Mouse (Mus musculus): Measurements from ENCODE around the gene Ctxn1.

Ctxn1 gene

DNA sequence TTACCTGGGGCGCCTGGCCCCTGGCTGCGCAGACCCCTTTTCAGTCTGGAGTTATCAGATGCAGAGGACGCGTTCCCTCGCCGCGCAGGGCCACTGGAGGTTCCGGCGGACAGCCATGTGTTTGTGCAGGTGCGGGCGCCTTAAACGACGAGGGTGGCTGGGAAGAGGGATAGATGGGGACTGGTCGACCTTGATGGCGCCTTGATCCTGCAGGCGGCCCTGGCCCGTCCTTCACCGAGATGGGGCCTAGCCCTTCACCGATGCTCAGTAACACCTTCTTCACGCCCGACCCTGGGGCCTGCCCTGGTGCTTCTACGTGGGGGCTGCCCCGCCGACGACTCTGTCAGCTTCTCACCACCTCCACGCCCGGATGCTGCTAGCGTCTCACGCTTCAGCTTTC is 9.9 kb downstream of the Ctxn1 start:
- DNase-seq, result no peak

- DNase-seq, result no peak
These were observed 11.0 kb downstream of the Ctxn1 start, which contains the start of gene Tgfbr3l for GRCm38 (mm10) chr8:4247951-4248540. TSS of gene Tgfbr3l (plus strand) at chr8:4248214.

DNA sequence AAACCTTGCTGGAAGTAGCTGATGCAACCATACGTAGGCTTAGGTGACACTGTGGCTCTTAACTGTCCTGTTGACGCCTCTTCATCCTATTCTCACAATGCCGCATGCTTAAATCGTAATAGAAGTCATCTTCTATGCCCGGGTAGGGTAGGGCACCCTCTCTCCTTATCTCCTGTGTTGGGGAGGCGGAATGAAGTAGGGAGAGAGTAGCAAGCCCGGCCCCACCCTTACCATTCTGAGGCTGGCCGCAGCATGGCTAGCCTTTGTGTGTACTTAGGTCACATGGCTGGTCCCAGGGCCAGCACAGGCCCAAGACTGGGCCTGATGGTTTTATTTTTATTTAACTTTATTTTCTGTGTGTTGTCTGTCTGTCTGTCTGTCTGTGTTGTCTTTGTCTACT is 11.8 kb downstream of the Ctxn1 start:
- DNase-seq, result no peak

- DNase-seq, result no peak
These were observed 13.3 kb downstream of the Ctxn1 start for GRCm38 (mm10) chr8:4245737-4246136.

GRCm38 (mm10) chr8:4245061-4245460 is 14.0 kb downstream of the Ctxn1 start:
- no peak for DNase-seq

GRCm38 (mm10) chr8:4239193-4239890 is 19.7 kb downstream of the Ctxn1 start:
- no peak for DNase-seq

GRCm38 (mm10) chr8:4238434-4239192 is 20.5 kb downstream of the Ctxn1 start, which contains the start of the genes Map2k7 and Gm49320:
TSS of gene Map2k7 (plus strand) at chr8:4238740.
TSS of gene Gm49320 (plus strand) at chr8:4238865.
- DNase-seq, result peak; percentile 100

- no peak for DNase-seq
These were observed 21.1 kb downstream of the Ctxn1 start for GRCm38 (mm10) chr8:4237814-4238433.

- DNase-seq, result no peak
These were observed 28.3 kb downstream of the Ctxn1 start for GRCm38 (mm10) chr8:4230612-4231351.

- DNase-seq, result no peak
These were observed 29.3 kb downstream of the Ctxn1 start for GRCm38 (mm10) chr8:4229784-4230183.

DNA sequence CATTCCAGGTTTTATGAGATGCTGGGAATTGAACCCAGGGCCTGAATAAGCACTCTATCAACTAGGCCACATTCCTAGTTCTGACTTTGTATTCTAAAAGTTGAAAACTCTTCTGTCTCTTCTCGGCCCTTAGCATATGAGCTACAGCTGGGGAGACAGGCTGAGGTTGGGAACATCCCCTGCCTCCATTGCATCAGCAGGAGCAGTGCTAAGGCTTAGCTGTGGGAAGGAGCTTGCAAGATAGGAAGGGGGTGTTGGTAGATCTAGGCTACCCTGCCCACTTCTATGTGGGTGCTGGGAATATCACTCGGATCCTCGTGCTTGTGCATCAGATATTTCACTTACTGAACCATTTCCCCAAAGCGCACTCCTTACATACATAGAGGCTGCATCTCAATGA is 31.2 kb downstream of the Ctxn1 start:
- DNase-seq, result no peak

GRCm38 (mm10) chr8:4226739-4227347 is 32.2 kb downstream of the Ctxn1 start, which contains the start of gene Lrrc8e:
TSS of gene Lrrc8e (plus strand) at chr8:4226827.
- no peak for DNase-seq

DNA sequence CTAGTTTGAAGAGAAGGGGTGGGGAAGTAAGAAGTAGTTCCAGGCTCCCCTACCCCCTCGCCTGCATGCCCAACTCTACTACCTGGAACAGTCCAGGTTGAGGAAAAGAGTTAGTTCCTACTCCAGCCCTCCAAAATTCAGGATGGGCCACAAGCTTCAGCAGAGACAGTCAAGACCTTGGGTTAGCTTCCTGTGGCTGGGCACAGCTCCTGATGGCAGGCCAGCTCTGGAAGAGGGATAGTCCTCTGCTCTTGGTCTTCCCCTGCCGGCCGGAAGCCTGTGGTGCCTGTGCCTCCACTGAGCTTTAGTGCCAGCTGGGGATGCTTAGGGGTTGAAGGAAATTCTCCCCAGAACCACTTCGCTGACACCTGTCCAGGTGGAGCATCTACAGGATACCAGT is 32.8 kb downstream of the Ctxn1 start:
- DNase-seq, result no peak

DNA sequence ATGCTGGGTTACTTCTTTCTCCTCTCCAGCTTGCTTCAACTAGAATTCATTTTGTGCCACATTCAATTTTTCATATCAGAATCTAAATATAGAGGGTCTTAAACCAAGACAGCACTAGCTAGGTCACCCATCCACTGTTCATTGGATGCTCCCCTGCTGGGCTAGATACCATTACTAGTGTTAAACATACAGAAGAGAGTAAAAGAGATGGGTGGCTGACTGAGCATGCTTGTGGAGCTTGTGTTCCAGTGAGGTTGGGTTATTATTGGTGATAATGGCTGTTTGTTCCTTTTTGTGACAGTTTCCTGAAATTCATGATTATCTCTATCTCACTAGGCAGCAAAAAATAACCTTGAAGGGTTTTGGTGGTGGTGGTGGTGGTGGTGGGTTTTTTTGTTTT is 37.0 kb downstream of the Ctxn1 start:
- no peak for DNase-seq

GRCm38 (mm10) chr8:4219617-4220016 is 39.5 kb downstream of the Ctxn1 start:
- DNase-seq, result no peak

DNA sequence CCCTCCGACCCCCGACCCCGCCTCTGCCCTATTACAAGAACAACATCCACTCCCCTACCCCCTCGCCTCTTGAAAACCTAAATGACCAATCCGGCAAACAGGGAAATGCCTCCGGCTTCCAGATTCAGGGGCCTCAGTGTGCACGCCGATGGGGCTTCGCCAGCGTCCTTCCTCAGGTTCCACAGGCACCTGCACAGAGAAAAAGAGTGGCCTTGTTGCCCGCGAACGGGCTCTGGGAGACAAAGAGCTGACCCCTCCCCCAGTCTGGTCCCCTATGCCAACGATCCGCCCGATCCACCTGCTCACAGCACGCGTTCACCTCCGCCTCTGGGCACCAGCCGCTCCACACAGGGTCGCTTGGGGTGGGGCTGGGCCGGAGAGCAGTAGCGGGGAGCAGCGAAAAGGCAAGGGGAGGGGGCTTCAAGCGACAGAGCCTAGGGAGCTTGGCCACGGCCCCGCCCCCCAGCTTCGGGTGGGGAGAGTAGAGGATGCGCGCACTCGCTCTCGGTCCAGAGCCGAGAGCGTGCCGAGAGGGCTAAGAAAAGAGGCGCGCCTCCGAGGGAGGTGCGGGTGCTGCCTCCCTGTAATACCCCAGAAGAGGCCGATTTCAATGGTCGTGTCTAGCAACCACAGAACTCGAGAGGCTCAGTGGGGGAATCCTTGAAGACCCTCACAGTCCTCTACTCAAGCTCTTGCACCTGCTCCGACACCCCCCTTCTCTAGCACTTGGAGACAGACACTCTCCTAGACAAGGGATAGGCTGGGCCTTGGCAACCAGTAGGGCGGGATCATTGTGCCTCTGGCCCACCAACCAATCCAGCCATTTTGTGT is 42.1 kb downstream of the Ctxn1 start, which contains the start of gene Prr36:
TSS of gene Prr36 (minus strand) at position 669 of the 831 bp plus-strand sequence.
- DNase-seq, result no peak

- no peak for DNase-seq
These were observed 42.8 kb downstream of the Ctxn1 start for GRCm38 (mm10) chr8:4216296-4216695.

DNA sequence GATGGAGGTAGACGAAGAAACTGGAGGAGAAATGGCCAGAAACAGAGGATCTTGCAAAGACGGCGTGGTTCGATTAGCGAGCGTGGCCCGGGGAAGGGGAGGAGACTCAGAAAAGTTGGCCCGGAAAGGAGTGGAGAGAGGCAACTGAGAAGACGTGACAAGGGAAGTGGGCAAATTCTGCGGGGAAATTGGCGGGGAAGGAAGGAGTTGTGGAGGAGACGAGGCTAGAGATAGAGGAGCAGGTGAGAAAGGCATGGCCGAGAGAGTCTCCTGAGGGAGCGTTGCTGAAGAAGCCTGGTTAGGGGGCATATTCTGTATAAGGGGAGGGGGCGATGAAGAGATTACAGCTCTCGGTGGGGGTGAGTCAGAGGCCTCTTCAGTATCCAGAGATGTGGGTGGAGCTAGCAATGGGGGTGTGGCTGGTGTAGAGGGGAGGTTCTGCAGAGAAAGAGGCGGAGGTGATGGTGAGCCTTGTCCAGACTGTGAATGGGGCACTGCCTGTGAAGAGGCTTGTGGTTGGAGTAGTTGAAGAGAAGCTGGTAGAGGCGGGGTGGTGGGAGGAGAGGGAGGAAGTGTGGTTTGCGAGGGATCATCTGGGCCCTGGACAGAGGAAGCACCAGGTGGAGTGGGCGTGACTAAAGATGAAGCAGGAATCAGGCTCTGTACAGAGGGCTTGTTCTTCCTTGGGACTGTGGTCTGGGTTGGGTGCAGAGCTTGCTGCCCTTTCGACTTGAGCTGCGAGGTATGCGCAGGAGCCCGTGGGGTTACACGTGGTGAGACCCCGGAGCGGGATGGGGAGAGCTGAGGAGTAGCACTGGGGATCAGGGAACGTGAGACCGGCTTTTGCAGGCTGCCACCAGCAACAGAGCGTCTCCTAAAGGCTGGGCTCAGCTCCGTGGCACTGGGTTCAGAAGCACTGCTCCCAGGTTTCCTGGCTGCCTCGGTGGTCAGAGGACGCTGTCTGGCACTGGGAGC is 44.8 kb downstream of the Ctxn1 start:
- peak; percentile 41 for DNase-seq

- peak; percentile 52 for DNase-seq
These were observed 45.7 kb downstream of the Ctxn1 start for GRCm38 (mm10) chr8:4213210-4214005.

All from kidney, adult 11 months (tissue).